Mouse (Mus musculus): Measurements from ENCODE around the gene B4galnt1. TPM values are rescaled to one million over a fixed set of nuclear protein-coding genes. Genes with fewer than 3 reads are reported as not detected.
"Not testable (repeated sequence)": the region's sequence is repeated elsewhere in the genome, so short reads cannot be mapped to it uniquely, and the experiment has no call there.

The B4galnt1 gene
- polyA plus RNA-seq, 1 experiment from 2014 or later: 93.4 TPM

DNA sequence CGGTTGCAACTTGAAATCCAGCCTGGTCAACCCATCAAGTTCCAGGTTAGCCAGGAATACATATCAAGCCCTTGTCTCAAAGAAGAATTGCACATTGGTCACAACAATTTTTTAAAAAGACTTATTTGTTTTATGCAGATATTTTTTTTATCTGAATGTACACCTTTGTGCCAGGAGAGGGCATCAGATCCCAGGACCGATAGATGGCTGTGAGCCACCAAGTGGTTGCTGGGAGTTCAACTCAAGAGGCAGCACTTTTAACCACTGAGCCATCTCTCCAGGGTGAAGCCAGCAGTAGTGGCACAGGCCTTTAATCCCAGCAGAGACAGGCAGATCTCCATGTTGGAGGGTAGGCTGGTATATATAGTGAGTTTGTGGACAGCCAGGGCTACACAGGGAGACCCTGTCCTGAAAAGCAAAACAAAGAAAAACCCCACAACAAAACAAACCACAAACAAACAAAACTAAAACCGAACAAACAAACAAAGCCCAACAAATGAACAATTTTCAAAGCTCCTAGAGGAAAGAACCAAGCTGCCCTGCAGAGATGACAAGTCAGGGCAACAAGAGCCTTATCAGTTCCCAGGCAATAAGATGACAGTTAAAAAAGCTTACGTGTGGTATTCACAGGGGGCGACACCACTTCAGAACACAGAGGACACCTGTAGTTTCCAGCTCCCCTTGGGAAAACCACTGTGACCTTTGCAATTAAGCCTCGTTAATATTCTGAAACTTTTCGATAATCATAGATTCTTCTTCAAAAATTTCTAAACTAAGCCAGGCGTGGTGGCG, 39.6 kb upstream of the B4galnt1 start:
- no peaks in the 10 kb centered on the region for H3K36me3 ChIP-seq (ENCODE audit: control insufficient read depth, insufficient read depth, low read length)
- no peaks in the 10 kb centered on the region for H3K27me3 ChIP-seq (ENCODE audit: control insufficient read depth, insufficient read depth, low read length)
- peaks cover 7% of the 10 kb centered on the region for H3K4me1 ChIP-seq (ENCODE audit: control insufficient read depth, insufficient read depth, low read length)
- no peaks in the 10 kb centered on the region for H3K9me3 ChIP-seq (ENCODE audit: control insufficient read depth, low read length)
- H3K4me2 ChIP-seq (ENCODE audit: low read depth, low read length): no peak overlapping the region
- no peak overlapping the region for H3K4me3 ChIP-seq (ENCODE audit: low read depth, low read length)
- 80% methylated on average over 9 of the region's 9 CpGs for WGBS
- ATAC-seq (ENCODE audit: low read depth): no peak
- H3K27ac ChIP-seq (ENCODE audit: low read depth, low read length): no peak overlapping the region
- no peak overlapping the region for H3K9ac ChIP-seq (replicated peaks; ENCODE audit: low read depth, low read length)

DNA sequence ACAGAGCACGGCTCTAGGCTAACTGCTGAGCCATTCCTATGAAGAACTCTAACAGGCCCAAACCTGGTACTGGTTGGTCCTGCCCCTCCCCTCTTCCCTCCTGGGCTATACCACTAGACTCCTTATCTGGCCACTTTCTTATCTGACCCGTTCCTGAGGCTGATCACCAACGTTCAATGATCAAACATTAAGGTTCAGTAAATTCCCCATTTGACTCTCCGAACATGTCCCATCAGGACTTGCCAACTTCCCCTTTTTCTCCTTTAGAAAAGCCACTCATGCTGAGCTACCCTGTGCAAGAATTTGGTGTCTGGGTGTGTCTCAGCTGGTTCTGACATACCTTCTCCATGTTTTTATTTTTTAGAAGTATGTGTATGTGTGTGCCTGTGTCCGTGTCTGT, 38.4 kb upstream of the B4galnt1 start:
- Histone ChIP-seq H3K36me3 (ENCODE audit: control insufficient read depth, insufficient read depth, low read length) (no peaks in the 10 kb centered on the region), H3K4me1 (ENCODE audit: control insufficient read depth, insufficient read depth, low read length) (peaks cover 7% of the 10 kb centered on the region; the same call in 1 of the 2 replicates), H3K4me3 (ENCODE audit: low read depth, low read length) (no peak overlapping the region), H3K27ac (ENCODE audit: low read depth, low read length) (no peak overlapping the region), H3K4me2 (ENCODE audit: low read depth, low read length) (no peak overlapping the region), H3K27me3 (ENCODE audit: control insufficient read depth, insufficient read depth, low read length) (no peaks in the 10 kb centered on the region), H3K9me3 (ENCODE audit: control insufficient read depth, low read length) (no peaks in the 10 kb centered on the region), H3K9ac (replicated peaks; ENCODE audit: low read depth, low read length) (no peak overlapping the region)
- WGBS: 89% methylated on average over 5 of the region's 5 CpGs
- ATAC-seq (ENCODE audit: low read depth): no peak

DNA sequence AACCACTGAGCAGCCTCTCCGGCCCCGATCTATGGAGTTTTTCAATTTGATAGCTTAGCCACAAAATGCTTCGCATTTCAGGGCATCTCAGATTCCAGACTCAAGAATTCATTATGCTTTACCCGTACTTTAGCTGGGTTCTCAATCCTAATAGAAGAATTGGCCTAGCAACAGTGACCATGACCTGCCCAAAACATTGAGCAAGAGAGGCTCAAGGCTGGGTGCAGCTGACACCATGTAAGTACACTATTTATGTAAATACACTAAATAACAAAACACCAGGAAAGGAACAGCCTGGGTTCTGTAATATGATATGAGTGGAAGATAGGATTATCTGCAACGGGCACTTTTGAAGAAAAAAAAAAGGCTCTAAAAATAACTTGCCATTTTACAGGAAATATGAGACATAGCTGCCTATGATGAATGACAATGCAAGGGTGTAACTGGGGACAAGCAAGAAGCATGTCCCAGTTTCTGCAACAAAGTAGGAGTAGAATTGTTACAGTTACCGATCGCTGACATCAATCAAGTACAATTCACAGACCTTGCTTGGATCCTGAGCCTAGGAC, 37.2 kb upstream of the B4galnt1 start:
- 89% methylated on average over 7 of the region's 7 CpGs for WGBS
- Histone ChIP-seq H3K36me3 (ENCODE audit: control insufficient read depth, insufficient read depth, low read length) (no peaks in the 10 kb centered on the region), H3K27me3 (ENCODE audit: control insufficient read depth, insufficient read depth, low read length) (no peaks in the 10 kb centered on the region), H3K4me1 (ENCODE audit: control insufficient read depth, insufficient read depth, low read length) (peaks cover 5% of the 10 kb centered on the region; the same call in 1 of the 2 replicates), H3K9me3 (ENCODE audit: control insufficient read depth, low read length) (no peaks in the 10 kb centered on the region), H3K4me2 (ENCODE audit: low read depth, low read length) (no peak overlapping the region), H3K4me3 (ENCODE audit: low read depth, low read length) (no peak overlapping the region), H3K27ac (ENCODE audit: low read depth, low read length) (no peak overlapping the region), H3K9ac (replicated peaks; ENCODE audit: low read depth, low read length) (no peak overlapping the region)
- ATAC-seq (ENCODE audit: low read depth): no peak

DNA sequence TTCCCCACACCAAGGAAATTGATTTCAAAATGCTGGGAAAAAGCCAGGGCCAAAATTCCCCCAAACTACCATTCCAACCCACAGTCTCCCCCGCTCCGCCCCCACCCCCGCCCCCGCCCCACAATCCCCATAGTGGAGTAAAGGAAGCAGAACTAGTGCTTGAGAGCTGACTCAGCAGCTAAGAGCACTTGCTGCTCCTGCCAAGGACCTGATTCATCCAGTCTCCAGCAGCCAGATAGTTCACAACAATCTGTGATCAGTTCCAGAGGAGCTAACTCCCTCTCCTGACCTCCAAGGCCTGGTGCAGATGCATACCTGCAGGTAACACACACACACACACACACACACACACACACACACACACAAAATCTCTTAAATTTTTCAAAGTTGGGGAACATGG, 35.6 kb upstream of the B4galnt1 start:
- Histone ChIP-seq H3K9me3 (ENCODE audit: control insufficient read depth, low read length) (no peaks in the 10 kb centered on the region), H3K9ac (replicated peaks; ENCODE audit: low read depth, low read length) (no peak overlapping the region), H3K4me3 (ENCODE audit: low read depth, low read length) (no peak overlapping the region), H3K36me3 (ENCODE audit: control insufficient read depth, insufficient read depth, low read length) (no peaks in the 10 kb centered on the region), H3K4me2 (ENCODE audit: low read depth, low read length) (no peak overlapping the region), H3K27ac (ENCODE audit: low read depth, low read length) (no peak overlapping the region), H3K4me1 (ENCODE audit: control insufficient read depth, insufficient read depth, low read length) (no peaks in the 10 kb centered on the region), H3K27me3 (ENCODE audit: control insufficient read depth, insufficient read depth, low read length) (no peaks in the 10 kb centered on the region)
- WGBS: 62% methylated on average over 4 of the region's 4 CpGs
- ATAC-seq (ENCODE audit: low read depth): no peak

DNA sequence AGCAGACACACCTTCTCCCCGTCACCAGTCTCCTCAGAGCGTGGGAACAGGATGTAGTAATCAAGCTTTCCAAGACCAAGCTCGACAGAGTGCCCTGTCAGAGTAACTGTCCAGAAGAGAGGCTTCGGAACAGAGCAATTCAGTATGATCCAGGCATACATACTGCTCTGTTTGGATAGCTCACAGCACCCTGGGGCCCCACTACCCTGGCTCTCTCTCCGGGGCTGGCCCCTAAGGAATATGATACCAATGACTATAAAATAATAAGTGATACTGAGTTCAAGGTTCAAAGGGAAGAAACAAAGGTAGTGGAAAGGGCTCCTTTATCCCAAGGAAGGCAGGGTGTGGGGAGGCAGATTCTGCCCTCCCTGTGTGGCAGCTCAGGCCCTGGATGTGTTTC, 32.6 kb upstream of the B4galnt1 start:
- H3K27me3 ChIP-seq (ENCODE audit: control insufficient read depth, insufficient read depth, low read length): no peaks in the 10 kb centered on the region
- 68% methylated on average over 5 of the region's 5 CpGs for WGBS
- no peak overlapping the region for H3K9ac ChIP-seq (replicated peaks; ENCODE audit: low read depth, low read length)
- no peak overlapping the region for H3K27ac ChIP-seq (ENCODE audit: low read depth, low read length)
- no peaks in the 10 kb centered on the region for H3K4me1 ChIP-seq (ENCODE audit: control insufficient read depth, insufficient read depth, low read length)
- H3K4me3 ChIP-seq (ENCODE audit: low read depth, low read length): no peak overlapping the region
- ATAC-seq (ENCODE audit: low read depth): no peak
- H3K4me2 ChIP-seq (ENCODE audit: low read depth, low read length): no peak overlapping the region
- no peaks in the 10 kb centered on the region for H3K9me3 ChIP-seq (ENCODE audit: control insufficient read depth, low read length)
- no peaks in the 10 kb centered on the region for H3K36me3 ChIP-seq (ENCODE audit: control insufficient read depth, insufficient read depth, low read length)

DNA sequence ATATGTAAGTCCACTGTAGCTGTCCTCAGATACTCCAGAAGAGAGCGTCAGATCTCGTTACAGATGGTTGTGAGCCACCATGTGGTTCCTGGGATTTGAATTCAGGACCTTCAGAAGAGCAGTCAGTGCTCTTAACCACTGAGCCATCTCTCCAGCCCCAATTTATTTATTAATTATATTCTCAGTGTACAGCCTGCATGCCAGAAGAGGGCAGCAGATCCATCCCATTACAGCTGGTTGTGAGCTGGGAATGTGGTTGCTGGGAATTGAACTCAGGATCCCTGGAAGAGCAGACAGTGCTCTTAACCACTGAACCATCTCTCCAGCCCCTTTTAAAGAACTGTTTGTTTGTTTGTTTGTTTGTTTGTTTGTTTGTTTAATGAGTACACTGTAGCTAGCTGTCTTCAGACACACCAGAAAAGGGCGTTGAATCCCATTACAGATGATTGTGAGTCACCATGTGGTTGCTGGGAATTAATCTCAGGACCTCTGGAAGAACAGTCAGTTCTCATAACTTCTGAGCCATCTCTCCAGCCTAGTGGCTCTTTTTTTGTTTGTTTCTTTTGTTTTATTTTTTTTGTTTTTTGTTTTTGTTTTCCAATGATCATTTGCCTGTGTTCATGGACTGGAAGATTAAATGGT, 30.5 kb upstream of the B4galnt1 start:
- not testable (repeated sequence) for H3K27ac ChIP-seq (ENCODE audit: low read depth, low read length); H3K9ac ChIP-seq (replicated peaks; ENCODE audit: low read depth, low read length); H3K36me3 ChIP-seq (ENCODE audit: control insufficient read depth, insufficient read depth, low read length); H3K4me3 ChIP-seq (ENCODE audit: low read depth, low read length); H3K4me1 ChIP-seq (ENCODE audit: control insufficient read depth, insufficient read depth, low read length); H3K9me3 ChIP-seq (ENCODE audit: control insufficient read depth, low read length); H3K4me2 ChIP-seq (ENCODE audit: low read depth, low read length); ATAC-seq (ENCODE audit: low read depth); H3K27me3 ChIP-seq (ENCODE audit: control insufficient read depth, insufficient read depth, low read length)
- 87% methylated on average over 3 of the region's 3 CpGs for WGBS

DNA sequence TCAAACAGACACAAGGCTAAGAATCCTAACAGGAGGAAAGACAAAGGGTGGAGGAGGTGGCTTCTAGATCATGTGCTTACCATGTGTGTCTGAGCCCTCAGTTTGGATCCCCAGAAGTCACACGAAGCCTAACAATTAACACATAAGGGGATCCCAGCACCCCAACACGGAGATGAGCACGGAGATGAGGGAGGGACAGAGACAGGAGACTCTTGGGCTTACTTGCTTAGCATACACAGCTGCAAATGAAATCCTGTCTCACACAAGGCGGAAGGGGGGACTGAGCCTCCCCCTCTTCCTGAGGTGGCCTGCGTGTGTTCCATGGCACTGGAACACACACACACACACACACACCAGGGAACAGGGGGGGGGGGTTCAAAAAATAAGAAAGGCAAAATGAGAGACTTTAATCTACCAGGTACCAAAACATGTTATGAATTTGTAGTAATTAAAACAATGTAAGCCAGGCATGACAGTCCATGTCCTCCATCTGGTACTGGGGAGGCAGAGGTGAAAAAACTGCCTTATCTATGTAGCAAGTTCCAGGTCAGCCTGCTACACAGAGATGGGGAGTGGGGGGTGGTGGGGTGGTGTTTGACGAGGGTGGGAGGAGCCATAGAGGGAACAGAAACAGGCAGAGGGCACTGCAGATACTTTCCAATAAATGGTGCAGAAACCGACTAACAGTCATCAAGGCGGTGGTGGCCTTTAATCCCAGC, 29.7 kb upstream of the B4galnt1 start:
- no peaks in the 10 kb centered on the region for H3K4me1 ChIP-seq (ENCODE audit: control insufficient read depth, insufficient read depth, low read length)

DNA sequence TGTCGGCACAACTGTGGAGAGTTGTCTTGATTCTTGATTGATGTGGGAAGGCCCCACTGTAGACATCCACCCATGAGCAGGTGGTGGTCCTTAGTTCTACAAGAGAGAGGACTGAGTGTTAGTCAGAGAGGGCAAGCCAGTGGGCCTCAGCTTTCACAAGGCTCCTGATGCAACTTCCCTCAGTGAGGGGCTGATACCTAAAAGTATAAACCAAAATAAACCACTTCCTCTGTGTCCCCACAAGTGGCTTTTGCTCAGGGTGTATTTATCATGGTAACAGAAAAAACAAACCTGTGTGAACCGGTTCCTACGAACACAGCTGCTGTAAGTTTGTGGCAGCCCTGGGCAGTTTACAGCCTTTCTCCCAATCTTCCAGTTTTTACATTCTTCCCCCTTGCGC, 28.5 kb upstream of the B4galnt1 start:
- Histone ChIP-seq H3K27ac (ENCODE audit: low read depth, low read length) (no peak overlapping the region), H3K9me3 (ENCODE audit: control insufficient read depth, low read length) (no peaks in the 10 kb centered on the region), H3K4me2 (ENCODE audit: low read depth, low read length) (no peak overlapping the region), H3K4me3 (ENCODE audit: low read depth, low read length) (no peak overlapping the region), H3K36me3 (ENCODE audit: control insufficient read depth, insufficient read depth, low read length) (no peaks in the 10 kb centered on the region), H3K9ac (replicated peaks; ENCODE audit: low read depth, low read length) (no peak overlapping the region), H3K4me1 (ENCODE audit: control insufficient read depth, insufficient read depth, low read length) (no peaks in the 10 kb centered on the region), H3K27me3 (ENCODE audit: control insufficient read depth, insufficient read depth, low read length) (no peaks in the 10 kb centered on the region)
- WGBS: 83% methylated on average over 4 of the region's 4 CpGs
- no peak for ATAC-seq (ENCODE audit: low read depth)

More for the DNA sequence above, 29.7 kb upstream of the B4galnt1 start:
- H3K4me3 ChIP-seq (ENCODE audit: low read depth, low read length): no peak overlapping the region
- no peak overlapping the region for H3K9ac ChIP-seq (replicated peaks; ENCODE audit: low read depth, low read length)
- H3K27ac ChIP-seq (ENCODE audit: low read depth, low read length): no peak overlapping the region
- H3K4me2 ChIP-seq (ENCODE audit: low read depth, low read length): no peak overlapping the region
- no peaks in the 10 kb centered on the region for H3K27me3 ChIP-seq (ENCODE audit: control insufficient read depth, insufficient read depth, low read length)
- WGBS: 60% methylated on average over 8 of the region's 8 CpGs
- no peaks in the 10 kb centered on the region for H3K36me3 ChIP-seq (ENCODE audit: control insufficient read depth, insufficient read depth, low read length)
- H3K9me3 ChIP-seq (ENCODE audit: control insufficient read depth, low read length): no peaks in the 10 kb centered on the region
- ATAC-seq (ENCODE audit: low read depth): no peak

DNA sequence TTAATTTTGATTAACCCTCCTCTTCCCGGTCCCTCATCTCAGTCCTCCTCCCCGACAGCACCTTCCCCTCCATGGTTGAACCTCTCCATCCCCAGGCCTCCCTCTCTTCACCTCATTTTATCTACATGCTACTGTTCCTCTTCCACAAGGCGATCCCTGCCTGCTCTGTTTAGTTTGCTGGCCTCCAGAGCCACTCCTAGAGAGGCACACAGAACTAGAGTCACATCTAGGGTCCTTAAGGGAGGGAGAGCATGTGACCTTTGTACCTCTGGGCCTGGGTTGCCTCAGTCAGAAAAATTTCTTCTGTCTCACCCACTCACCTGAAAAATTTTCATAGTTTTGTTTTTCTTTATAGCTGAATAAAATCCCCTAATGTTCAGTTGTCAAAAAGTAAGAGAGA, 27.1 kb upstream of the B4galnt1 start:
- Histone ChIP-seq H3K36me3 (ENCODE audit: control insufficient read depth, insufficient read depth, low read length) (no peaks in the 10 kb centered on the region), H3K9ac (replicated peaks; ENCODE audit: low read depth, low read length) (no peak overlapping the region), H3K27me3 (ENCODE audit: control insufficient read depth, insufficient read depth, low read length) (no peaks in the 10 kb centered on the region), H3K4me1 (ENCODE audit: control insufficient read depth, insufficient read depth, low read length) (no peaks in the 10 kb centered on the region), H3K9me3 (ENCODE audit: control insufficient read depth, low read length) (no peaks in the 10 kb centered on the region), H3K27ac (ENCODE audit: low read depth, low read length) (no peak overlapping the region), H3K4me2 (ENCODE audit: low read depth, low read length) (no peak overlapping the region), H3K4me3 (ENCODE audit: low read depth, low read length) (no peak overlapping the region)
- WGBS: 86% methylated on average over 3 of the region's 3 CpGs
- no peak for ATAC-seq (ENCODE audit: low read depth)

All from neural tube, embryonic 14.5 days (tissue).